Mouse (Mus musculus) adrenal gland (tissue): Measurements from ENCODE around the gene Trmt1.

Experiments used
- intact Hi-C: fragments of 180-260 bp; cut with DNase I; formaldehyde crosslinking; loops from one replicate; pipeline ENCODE4 v1.15.1; 2025

Gene Trmt1

DNA sequence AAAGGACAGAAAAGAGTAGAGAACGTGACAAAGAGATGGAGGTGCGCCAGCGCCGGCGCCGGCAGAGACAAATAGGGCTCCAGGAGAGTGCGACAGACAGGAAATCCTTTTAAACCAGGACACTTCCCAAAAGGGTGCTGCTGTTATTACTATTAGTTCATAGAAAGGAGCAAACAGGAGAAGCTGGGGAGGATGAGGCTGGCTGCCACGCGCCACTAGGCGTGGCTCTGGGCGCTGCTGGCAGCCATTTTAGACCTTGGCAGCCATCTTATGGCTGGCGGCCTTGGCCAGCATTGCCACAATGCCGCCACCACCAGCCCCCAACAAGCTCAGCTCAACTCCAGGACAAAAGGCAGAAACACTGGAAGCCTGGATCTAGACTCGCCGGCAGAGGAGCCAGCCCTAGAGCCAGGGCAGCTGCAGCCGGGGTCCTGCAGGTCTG, 43.8 kb downstream of the Trmt1 start:
- intact Hi-C loops: no loop called here

DNA sequence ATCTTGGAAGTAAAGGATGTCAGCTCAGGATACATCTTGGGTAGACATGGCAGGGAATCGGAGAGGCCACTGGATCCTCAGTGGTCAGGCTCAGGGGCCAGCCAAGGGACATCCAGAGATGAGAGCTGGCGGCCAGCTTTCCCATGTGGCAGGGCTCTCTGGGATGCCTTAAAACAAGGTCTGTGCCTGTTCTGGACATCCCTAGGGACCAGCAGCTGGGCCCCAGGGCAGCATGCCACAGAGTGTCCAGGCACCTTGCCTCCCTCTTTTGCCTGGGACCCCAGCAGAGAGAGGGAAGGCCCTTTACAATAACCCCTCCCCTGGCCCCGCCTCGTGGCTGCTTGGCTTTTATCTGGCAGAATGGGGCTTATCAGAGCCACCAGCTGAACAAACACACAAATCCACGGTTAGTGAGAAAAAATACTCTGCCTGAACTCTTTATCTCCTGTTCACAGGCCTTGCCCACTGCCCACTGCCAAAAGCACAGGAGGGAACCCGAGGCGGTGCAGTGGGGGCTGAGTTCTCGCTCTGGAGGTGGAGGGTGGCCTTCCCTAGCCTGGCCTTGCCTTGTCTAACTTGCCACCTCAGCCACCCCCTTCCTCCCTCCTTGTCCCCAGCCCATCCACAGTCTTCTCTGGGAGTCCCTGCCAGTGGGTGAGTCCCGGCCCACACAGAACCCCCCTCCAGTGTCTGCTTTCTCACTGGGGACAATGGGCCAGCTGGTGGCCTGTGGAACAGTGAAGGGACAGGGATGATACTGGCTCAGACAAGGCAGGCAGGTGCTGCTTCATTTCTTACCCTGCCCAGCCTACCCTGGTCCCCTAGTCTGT, 44.6 kb downstream of the Trmt1 start:
- intact Hi-C loops: no loop called here

DNA sequence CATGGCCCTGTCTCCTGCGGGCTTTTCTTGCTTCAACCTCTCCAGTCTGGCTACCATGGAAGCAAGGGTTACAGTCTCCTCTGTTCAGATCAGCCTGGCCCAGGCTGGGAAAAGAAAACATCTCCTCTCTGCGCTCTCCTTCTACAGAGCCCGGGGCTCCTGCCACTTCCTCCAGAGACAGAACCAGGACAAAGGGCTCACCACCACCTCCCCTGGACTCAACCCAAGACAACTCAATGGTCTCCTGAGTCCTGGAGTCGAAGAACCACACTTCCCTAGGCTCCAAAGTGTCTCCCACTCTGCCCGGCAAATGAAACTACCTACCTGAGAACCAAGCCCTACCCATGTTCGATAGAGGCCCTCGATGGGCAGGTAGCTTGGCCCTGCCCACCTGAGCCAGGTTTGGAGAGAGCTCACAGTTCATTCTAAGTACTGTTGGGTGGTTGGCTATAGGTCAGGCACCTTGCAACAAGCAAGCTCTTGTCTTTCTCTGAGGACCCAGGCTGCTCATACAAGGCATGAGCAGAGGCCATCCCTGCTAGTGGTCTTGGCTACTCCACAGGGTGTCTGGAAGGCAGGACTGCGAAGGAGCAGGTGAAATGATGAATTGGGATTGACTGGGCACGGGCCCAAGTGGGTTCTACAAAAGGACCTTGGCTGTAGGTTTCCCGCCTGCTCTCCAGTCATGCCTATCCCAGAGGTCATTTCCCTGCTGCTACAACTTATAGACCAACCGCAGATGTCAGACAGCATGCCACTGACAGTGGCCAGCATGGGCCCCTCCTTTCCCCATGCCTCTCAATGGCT, 45.5 kb downstream of the Trmt1 start:
- intact Hi-C loops: no loop called here

DNA sequence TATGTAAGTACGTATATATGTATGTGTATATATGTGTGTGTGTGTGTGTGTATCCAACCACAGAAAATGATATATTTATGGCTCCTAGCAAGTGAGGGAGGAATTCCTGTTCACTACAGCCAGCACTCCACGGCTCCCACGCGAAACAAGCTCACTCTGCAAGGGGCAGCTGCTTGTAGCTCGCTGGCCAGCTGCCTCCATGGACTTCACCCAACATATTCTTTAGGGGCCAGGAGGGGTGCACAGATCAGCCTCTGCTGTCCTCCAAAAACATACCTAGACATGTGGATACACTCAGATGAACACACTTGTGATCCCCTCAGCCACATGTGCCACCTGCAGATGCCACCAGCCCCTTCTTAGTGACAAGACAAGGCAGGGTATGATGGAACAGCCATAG, 46.4 kb downstream of the Trmt1 start:
- intact Hi-C loops: no loop called here

DNA sequence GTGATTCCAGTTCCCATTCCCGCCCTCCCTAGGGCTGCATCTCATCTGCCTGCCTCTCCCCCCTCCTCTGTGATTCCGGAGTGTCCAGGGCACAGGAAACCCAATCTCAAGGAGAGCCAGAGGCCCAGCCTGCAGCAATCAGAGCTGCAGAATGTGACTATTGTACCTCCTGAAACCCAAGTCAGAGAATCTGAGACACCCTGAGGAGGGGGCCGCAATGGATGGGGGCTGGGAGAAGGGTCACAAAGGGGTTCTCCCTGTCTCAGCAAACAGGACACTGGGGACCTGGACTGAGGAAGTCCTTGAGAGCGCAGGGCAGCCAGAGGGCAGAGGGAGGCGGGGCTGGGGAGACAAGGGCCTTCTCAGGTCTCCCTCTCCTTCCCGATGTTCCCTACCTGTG, 46.9 kb downstream of the Trmt1 start:
- intact Hi-C loops: no loop called here

DNA sequence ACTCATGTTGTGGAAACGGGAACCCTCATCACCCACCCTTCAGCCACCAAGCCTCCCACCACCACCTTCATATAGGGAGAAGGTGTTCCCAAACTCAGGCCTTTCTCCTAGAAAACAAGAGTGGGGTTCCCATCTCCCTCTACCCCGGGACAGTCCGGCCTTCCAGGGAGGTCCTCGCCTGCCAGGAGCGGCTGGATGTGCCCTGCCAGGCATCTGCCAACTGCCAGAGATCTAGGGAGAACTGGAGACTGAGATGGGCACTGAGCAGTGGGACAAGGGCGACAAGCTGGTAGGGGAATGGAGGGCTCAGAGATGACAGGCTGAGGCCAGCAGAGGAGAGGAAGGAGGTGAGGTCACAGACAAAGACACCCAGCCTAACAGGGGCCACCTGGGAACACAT, 47.9 kb downstream of the Trmt1 start:
- intact Hi-C loops: no loop called here

DNA sequence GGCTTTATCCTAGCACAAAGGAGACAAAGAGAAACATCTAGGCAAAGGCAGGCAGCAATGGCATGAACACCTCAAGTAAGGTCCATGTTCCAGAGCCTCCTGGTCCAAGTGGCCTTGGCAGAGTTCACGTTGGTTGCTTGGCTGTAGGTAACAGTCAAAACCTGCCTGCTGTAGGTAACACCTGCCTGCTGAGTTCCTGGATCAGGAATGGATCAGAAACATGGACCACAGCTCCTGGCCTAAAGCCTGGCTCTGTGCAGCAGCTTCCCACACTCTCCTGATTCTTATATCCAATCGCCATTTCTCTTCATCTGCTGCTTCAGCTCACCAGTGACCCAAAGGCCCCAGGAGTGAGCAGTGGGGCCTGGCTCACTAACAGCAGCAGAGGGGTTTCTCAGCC, 48.6 kb downstream of the Trmt1 start:
- intact Hi-C loops: no loop called here

DNA sequence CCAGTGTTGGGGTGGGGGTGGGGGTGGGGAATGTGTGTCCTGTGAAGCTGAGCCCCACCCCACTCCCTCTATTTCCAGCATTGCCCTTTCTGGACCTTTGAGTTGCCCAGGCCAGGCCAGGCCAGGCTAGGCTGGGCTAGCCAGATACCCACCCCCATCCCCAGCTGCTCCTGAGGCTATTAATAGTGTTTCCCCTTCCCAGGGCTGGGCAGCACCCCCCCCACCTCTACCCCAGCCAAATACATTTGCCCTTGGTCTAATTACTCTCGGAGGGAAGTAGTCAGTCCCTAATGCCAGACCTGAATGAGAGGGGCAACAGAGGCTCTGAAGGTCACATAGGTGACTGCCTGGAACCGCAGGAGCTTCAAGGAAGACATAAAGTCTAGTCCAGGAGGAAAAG, 49.5 kb downstream of the Trmt1 start:
- intact Hi-C loops: no loop called here

DNA sequence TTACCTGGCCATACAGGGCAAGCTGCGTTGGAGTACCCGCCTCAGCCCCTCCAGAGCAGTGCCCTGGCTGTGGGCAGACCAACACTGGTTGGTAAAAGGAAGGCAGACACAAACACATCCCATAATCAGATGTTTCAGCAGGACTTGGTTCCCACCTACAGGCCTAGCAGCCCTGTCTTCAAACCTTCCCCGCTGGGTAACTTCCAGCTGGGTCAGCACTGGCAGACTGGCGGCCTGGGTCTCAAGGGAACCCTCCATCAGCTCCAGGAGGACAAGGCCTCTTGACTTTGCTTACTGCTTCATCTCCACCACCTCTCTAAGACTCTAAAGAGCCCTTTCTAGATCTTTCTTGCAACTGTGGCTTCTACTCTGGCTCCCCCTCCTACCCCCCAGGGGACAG, 50.4 kb downstream of the Trmt1 start:
- intact Hi-C loops: loop anchor here (2.0 kb wide), 1 partner anchor 76 kb away; no protein-coding TSS in a partner anchor

DNA sequence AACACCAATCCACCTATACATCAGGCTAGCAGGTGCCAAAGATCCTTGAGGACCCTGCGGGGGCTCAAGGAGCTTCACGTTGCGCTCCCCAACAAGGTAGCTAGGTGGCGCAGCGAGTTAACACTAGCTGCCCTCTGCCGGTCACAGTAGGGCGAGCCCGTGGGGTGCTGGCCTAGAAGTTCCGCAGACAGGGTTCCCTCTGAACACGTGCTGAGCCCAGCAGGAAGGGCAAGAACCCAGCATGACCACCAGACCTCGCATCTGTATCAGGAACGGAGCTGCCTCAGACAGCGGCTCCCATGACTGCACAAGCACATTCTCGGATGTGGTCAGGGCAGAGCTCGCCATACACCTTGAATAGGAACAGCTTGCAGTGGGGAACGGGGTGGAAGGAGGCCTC, 51.5 kb downstream of the Trmt1 start:
- intact Hi-C loops: loop anchor here (2.0 kb wide), 1 partner anchor 75 kb away; no protein-coding TSS in a partner anchor

DNA sequence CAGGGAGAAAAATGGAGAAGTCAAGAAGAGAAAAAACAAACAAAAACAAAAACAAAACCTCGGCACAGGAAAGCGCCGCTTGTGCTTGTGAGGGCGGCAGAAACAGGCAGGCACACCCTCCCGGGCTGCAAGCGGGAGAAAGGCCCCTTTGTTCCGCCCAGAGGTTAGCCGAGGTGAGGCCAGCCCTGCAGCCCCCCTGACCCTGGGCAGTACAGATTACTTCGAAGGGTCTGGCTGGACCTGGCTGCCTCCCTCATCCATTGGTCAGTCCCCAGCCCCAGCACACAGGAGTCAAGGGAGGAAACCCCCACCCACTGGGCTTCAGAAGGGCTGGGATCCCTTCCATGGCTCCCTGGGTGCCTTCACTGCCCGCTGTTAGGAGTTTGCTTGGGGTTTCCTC, 52.2 kb downstream of the Trmt1 start:
- intact Hi-C loops: no loop called here

DNA sequence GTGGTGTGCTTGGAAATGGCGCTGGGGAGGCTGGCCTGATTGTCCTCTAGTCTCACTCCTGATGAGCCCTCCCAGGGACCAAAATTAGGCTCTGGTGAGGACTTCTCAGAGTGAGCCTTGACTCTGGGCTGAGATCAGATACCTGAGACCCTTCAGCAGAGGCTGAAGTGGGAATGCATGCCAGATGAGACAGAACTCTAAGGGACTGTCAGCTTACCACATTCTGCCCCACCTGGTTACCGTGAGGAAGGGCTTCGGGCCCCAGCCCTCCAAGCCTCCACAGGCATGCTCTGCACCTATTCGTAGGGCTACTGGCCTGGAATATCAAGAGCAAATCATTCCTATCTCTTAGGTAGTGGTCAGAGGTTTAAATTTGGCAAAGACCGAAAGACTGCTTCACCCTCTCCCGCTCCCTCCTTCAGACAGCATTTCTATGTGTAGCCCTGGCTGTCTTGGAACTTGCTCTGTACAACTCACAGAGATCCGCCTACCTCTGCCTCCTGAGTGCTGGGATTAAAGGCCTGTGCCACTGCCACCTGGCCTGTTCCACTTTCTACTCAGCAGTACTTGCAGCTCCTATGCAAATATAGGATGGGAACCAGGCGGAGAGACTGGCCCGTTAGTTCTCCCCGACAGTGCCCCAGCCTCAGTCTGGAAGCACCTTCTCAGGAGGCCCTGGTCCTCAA, 52.8 kb downstream of the Trmt1 start:
- intact Hi-C loops: no loop called here

DNA sequence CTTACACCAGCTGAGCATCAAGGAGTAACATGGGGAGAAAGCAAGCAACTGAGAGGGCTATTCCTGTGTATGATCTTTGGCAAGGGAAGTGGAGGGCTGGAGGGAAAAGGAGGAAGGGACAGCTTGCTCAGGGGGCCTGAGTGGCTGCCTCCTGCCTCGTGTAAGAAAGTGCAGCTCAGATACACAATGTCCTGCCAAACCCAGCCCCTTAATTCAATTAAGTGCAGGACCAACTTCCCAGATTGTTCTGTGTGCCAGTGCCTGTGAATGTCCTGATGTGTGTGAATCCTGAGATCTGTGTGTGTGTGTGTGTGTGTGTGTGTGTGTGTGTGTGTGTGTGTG, 53.3 kb downstream of the Trmt1 start:
- intact Hi-C loops: no loop called here

DNA sequence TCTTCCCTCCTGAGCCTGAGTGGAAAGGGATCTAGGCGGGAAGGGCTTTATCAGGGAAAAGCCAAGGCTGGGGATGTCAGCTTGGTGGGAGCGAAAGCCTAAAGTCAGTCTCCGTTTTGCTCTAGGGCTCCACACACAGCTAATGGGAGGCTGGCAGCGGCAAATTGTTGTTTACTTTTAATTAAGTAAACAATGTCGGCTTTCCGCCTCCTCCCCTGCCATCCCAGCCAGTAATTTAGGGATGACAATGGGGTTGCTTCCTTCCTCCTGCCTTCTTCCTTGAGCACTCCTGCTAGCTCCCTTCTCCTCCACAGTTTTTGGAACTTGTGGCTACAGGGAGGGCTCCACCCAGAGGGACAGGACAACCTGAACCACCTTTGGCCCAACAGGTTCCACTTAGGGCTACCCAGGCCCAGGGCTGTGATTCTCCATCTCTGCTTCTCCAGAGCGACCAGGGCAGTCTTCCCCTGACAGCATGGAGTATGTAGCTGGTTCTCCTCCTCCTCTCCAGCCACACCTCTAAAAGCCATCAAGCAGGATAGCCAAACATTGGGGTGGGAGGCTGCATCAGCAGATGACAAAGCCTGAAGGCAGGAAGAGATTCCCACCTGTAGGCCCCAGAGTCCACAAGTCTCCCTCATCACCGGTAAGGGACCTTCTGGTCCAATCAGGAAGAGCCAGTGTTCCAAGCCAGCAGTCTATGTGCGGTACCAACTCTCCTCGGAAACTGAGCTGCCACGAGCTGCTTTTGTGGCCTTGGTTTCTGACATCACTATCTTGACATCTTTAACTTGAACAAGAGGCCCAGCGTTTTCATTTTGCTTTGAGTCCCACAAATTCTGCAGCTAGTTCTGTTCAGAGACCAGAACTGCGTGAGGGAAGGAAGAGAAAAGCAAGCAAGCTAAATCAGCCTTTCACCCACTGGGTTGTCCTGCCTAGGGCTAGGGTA, 55.1 kb downstream of the Trmt1 start:
- intact Hi-C loops: no loop called here

DNA sequence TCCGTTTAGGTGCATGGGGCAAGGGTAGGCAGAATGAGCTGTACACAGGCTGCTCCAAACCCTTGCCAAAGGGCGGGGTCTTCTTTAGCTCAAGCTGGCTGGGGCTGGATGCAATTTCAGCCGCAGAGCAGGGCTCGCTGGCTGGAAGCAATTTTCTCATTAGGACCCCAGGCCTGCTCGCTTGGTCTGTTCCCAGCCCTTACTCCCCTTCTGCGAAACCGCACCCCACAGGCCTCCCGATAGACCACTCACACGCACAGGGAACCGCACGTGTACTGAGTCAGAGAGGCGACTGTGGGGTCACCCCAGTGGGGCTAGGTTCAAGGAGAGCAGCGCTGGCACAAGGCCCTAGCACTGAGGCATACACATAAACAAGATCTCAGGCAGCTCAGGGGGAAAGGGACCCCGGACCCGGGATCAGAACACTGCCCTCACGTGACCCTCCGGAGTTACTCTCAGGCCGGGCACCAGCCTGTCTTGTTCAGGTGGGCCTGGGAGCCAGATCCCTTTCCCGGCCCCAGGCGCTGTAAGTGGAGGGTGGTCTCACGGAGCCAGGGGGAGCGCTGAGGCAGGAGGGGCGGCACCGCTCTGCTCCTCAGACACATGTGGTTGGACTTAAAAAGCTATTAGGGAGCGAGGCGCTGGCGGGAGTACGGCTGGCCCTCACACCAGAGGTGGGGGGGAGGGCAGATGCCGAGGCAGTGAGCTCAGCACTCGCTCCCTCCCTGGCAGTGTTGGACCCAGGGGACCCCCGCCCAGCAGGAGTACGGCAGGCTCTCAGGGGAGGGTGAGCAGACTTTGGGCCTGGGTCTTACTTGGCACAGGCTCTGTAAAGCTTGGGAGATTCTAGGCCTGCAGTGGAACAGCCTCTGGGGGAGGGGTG, 56.3 kb downstream of the Trmt1 start:
- intact Hi-C loops: no loop called here

DNA sequence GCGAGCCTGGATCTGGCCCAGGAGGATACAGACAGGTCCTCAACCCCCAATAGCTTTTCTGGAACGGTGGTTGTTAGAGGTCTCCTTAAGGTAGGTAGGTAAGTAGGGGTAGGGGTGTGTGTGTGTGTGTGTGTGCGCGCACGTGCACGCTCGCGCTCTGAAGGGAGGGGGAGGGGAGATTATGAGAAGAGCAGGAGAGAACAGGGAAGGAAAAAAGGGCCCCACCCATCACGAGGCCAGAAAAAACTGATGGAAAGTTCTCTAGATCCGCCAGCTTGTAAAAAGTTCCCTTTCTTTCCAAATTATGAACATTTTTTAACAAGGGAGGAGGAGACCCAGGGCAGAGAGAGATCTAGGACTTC, 56.9 kb downstream of the Trmt1 start:
- intact Hi-C loops: no loop called here

DNA sequence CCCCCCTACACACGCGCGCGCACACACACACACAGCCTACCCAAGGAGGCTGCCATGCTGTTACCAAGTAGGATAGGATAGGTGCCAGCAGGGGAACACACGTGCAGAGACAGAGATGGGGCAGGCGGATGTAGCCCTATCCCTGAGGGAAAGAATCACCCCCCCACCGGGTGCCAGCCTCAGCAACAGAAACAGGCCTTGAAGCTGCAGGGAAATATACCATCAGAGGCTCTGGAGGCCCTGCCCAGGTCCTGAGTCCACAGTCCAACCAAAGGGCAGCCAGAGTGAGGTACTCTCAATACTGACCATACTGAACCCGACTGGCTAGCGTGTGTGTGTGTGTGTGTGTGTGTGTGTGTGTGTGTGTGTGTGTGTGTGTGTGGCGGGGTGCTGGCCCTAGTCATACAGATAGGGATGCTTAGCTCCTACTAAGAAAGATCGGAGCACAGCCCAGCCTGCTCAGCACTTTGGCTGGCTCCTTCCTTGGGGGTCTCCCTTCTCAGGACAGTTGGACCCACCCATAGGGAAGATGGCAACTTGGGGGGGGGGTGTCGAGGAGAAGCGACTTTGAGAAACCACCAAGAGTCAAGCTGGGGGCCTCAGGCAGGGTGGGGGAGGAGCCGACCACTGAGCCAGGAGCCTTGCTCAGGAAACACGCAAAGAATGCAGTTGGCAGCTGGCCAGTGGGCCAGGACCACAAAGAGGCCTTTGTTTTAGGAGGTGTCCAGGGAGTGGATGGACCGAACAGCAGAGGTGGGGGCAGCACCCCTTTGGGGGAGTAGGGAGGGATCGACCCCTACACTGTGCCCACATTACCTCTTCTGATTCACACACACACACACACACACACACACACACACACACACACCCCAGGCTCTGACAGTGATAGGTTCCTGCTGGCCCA, 57.7 kb downstream of the Trmt1 start:
- intact Hi-C loops: no loop called here

DNA sequence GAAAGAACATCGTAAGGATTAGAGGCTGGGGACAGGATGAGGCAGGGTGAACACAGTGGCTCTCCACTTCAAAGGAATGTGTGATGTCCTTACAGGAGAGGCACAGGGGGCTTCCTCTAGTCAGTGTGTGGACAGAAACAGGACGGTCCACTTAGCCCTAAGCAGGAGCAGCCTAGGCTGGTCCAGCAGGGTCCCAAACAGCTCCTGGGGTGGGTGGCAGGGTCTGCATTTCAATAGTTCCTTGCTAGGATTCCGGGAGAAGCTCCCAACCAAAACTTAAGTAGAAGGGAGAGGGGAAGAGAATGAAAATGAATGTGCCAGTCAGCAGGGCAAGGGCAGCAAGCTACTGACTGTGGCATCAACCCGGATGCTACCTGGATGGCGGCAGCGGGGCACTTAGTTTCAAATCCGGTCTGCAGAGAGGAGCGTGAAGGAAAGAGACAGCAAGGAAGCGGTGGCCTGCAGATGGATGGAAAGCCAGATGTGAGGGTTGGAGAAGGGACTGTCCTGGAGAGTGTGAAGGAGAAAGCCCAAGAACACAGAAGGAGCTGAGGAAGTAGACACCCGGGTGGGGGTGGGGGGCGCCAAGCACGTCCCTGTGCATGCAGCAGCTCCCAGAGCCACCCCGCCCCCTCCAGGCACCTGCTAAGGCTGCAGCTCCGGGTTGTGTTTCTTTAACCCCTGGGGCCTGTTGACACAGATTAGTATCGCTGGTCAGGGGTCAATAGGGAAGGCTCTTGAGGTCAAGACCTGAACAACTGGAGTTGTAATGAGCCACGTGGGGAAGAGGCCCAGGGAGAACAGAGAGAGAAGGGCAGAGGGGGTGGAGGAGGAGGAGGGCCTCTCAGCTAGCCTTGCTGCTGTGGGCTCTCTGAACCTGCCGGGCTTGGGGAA, 59.2 kb downstream of the Trmt1 start:
- intact Hi-C loops: no loop called here
